Comparison of ENCODE assay signal across 8 mouse cellular contexts in genomic region chr2:36230366-36230765, GRCm38 (mm10). TPM values are rescaled to one million over a fixed set of nuclear protein-coding genes. Genes with fewer than 3 reads are reported as not detected.
DNase-seq lines count a peak whose midpoint lies in the region; ATAC-seq and TF ChIP-seq lines count a peak whose summit lies in the region.

TSS of gene Ptgs1 (plus strand) at chr2:36230426.

- peaks cover 9% of the 10 kb centered on the region; the same call in 1 of the 2 replicates for H3K4me1 ChIP-seq in embryonic facial prominence, embryonic 14.5 days (ENCODE audit: control insufficient read depth, insufficient read depth, low read length)
- H3K4me1 ChIP-seq in neural tube, embryonic 15.5 days: peaks cover 12% of the 10 kb centered on the region

- WGBS in embryonic facial prominence, embryonic 14.5 days: 1% methylated on average over 17 of the region's 18 CpGs
- WGBS in neural tube, embryonic 15.5 days: under 1% methylated on average over 18 of the region's 18 CpGs

- ATAC-seq in embryonic facial prominence, embryonic 14.5 days (ENCODE audit: low read depth): peak; percentile 75
- no peak for ATAC-seq in neural tube, embryonic 15.5 days (ENCODE audit: low FRiP score)

- no peak for TF ChIP-seq CTCF in C2C12 (IDR thresholded peaks at IDR 0.05; ENCODE audit: control insufficient read depth, insufficient read depth, insufficient read length)

- H3K27me3 ChIP-seq in C2C12 (ENCODE audit: control insufficient read depth, insufficient read depth, insufficient read length): no peaks in the 10 kb centered on the region
- no peaks in the 10 kb centered on the region for H3K27me3 ChIP-seq in embryonic facial prominence, embryonic 14.5 days (replicated peaks; ENCODE audit: control insufficient read depth, insufficient read depth, low read length)
- peaks cover 21% of the 10 kb centered on the region for H3K27me3 ChIP-seq in neural tube, embryonic 15.5 days (replicated peaks)

- peak; percentile 64 for DNase-seq in MN1 (ENCODE audit: low spot score)
- peak; percentile 33 for DNase-seq in embryonic facial prominence, embryonic 14.5 days (ENCODE audit: low spot score)
- peak; percentile 58 to 61 for DNase-seq in heart, postnatal 10 days
- peak; percentile 81 to 82 for DNase-seq in kidney, postnatal 36 days
- peak; percentile 85 to 90 for DNase-seq in lung, adult 18-20 months
- DNase-seq in thymus, postnatal 10 days (ENCODE audit: low spot score in 2 of 2): no peak

- peaks cover 14% of the 10 kb centered on the region for H3K36me3 ChIP-seq in C2C12 (ENCODE audit: control insufficient read depth, insufficient read depth)
- H3K36me3 ChIP-seq in embryonic facial prominence, embryonic 14.5 days (ENCODE audit: control insufficient read depth, insufficient read depth, low read length): no peaks in the 10 kb centered on the region
- H3K36me3 ChIP-seq in neural tube, embryonic 15.5 days: no peaks in the 10 kb centered on the region

- H3K27ac ChIP-seq in embryonic facial prominence, embryonic 14.5 days (replicated peaks; ENCODE audit: low read depth, low read length): no peak within 1 kb of the TSS
- no peak within 1 kb of the TSS for H3K27ac ChIP-seq in neural tube, embryonic 15.5 days (replicated peaks)

- H3K4me2 ChIP-seq in embryonic facial prominence, embryonic 14.5 days (ENCODE audit: low read depth, low read length): peak within 1 kb of the TSS; percentile 88
- H3K4me2 ChIP-seq in neural tube, embryonic 15.5 days: peak within 1 kb of the TSS; percentile 72

- peak within 1 kb of the TSS; percentile 69 for H3K9ac ChIP-seq in embryonic facial prominence, embryonic 14.5 days (ENCODE audit: low read depth, low read length)
- peak within 1 kb of the TSS; percentile 47; the same call in 1 of the 2 replicates for H3K9ac ChIP-seq in neural tube, embryonic 15.5 days (replicated peaks)

- peaks cover 56% of the 10 kb centered on the region for H3K79me2 ChIP-seq in C2C12 (ENCODE audit: control insufficient read depth, insufficient read depth)

- H3K79me3 ChIP-seq in C2C12 (ENCODE audit: low read depth): peaks cover 45% of the 10 kb centered on the region

- H3K4me3 ChIP-seq in C2C12 (ENCODE audit: insufficient read depth, poor library complexity, severe bottlenecking): peak within 1 kb of the TSS; percentile 75
- peak within 1 kb of the TSS; percentile 53 for H3K4me3 ChIP-seq in embryonic facial prominence, embryonic 14.5 days (ENCODE audit: low read depth, low read length)
- peak within 1 kb of the TSS; percentile 40 for H3K4me3 ChIP-seq in neural tube, embryonic 15.5 days (replicated peaks)

- H3K9me3 ChIP-seq in embryonic facial prominence, embryonic 14.5 days (ENCODE audit: control insufficient read depth, low read length): no peaks in the 10 kb centered on the region
- no peaks in the 10 kb centered on the region for H3K9me3 ChIP-seq in neural tube, embryonic 15.5 days (replicated peaks)

- H3ac ChIP-seq in C2C12 (ENCODE audit: control insufficient read depth, insufficient read length, low read depth): peak within 1 kb of the TSS; percentile 83

- intact Hi-C loops in heart, postnatal 10 days (cut with DNase I): no loop called here

TF ChIP-seq in C2C12, 6 proteins besides CTCF, POLR2A, EP300 and RAD21:
- no peak for TF ChIP-seq FOSL1 (IDR thresholded peaks at IDR 0.05; ENCODE audit: insufficient read depth, low read length, poor library complexity, severe bottlenecking)
- peak; percentile 34 for TF ChIP-seq MYOD1 (IDR thresholded peaks at IDR 0.05; ENCODE audit: control insufficient read depth, insufficient read length, low read depth)

RNA-seq across cellular contexts. Expression of gene Ptgs1, which starts in this region (rescaled TPM):
- 336 TPM for polyA plus RNA-seq in C2C12 (2012; fragmentation: generic; extraction: Trizol)
- polyA plus RNA-seq in embryonic facial prominence, embryonic 14.5 days (2014; fragmentation: Nextera tagmentation; extraction: Ambion mirVana): 14.7 and 15.6 TPM in 2 replicates
- total RNA-seq in heart, postnatal 10 days (2021): 10 to 100 TPM; 15.5 to 16.0 TPM
- polyA plus RNA-seq in neural tube, embryonic 15.5 days (2015; fragmentation: Nextera tagmentation; extraction: Ambion mirVana): 7.4 and 8.1 TPM in 2 replicates

Comparison
In these comparisons a context has a peak if more than half of its experiments do, and no peak if none do; other contexts are left out.
1. RNA of gene Ptgs1 (polyA plus RNA-seq): 336 TPM in C2C12 (single experiment); 14.7 to 15.6 TPM in embryonic facial prominence, embryonic 14.5 days and 7.4 to 8.1 TPM in neural tube, embryonic 15.5 days; every median in the first group is over 10 times any median in the second.
2. DNase-seq: peak in MN1 (single experiment), embryonic facial prominence, embryonic 14.5 days (single experiment), heart, postnatal 10 days (2 of 2), kidney, postnatal 36 days (2 of 2) and lung, adult 18-20 months (2 of 2); none in thymus, postnatal 10 days (0 of 2).
3. Peak in every context shown above with its lines, with median percentiles within 50 percentile points of each other: H3K4me3 ChIP-seq.